8 mouse cellular contexts compared by ENCODE assay signal in genomic region chr6:90809077-90809840, GRCm38 (mm10).
DNase-seq lines count a peak whose midpoint lies in the region; TF ChIP-seq lines count a peak whose summit lies in the region.

No protein-coding gene starts in this region.

- peak overlapping the region; percentile 56 for H3K4me3 ChIP-seq in E14TG2a.4 (replicated peaks; ENCODE audit: low read length)

- H3K9me3 ChIP-seq in E14TG2a.4 (ENCODE audit: low read length), result no peaks in the 10 kb centered on the region

- TF ChIP-seq CTCF in E14TG2a.4 (conservative IDR thresholded peaks at IDR 0.05; ENCODE audit: low read length), result no peak

- H3K27me3 ChIP-seq in E14TG2a.4 (ENCODE audit: insufficient read depth, low read length), result peaks cover 16% of the 10 kb centered on the region
- no peaks in the 10 kb centered on the region for H3K27me3 ChIP-seq in splenic B cell, adult 2 months (ENCODE audit: control insufficient read depth, insufficient read depth, low read length, poor library complexity, severe bottlenecking)

- H3K4me1 ChIP-seq in E14TG2a.4 (replicated peaks; ENCODE audit: low read depth, low read length), result peaks cover 23% of the 10 kb centered on the region

- DNase-seq in cerebellum, adult 9-11 months, result peak; percentile 87
- DNase-seq in heart, adult 18-20 months, result peak; percentile 47 to 53
- DNase-seq in left cerebral cortex, adult 8-10 months (ENCODE audit: low spot score in 2 of 2), result peak; percentile 38 to 73
- peak; percentile 31 for DNase-seq in splenic B cell, adult 2 months (ENCODE audit: low read depth, low spot score)
- no peak for DNase-seq in adrenal gland, adult 18-20 months (ENCODE audit: low spot score in 2 of 2)
- no peak for DNase-seq in kidney, postnatal 25 days
- no peak for DNase-seq in urinary bladder, postnatal 14 days (ENCODE audit: low spot score)

- no peaks in the 10 kb centered on the region for H3K36me3 ChIP-seq in E14TG2a.4 (ENCODE audit: insufficient read depth, low read length)
- H3K36me3 ChIP-seq in splenic B cell, adult 2 months (ENCODE audit: control insufficient read depth, insufficient read depth, low read length, poor library complexity, severe bottlenecking), result no peaks in the 10 kb centered on the region

Comparison
In these comparisons a context has a peak if more than half of its experiments do, and no peak if none do; other contexts are left out.
1. DNase-seq: peak in cerebellum, adult 9-11 months (single experiment), heart, adult 18-20 months (2 of 2), left cerebral cortex, adult 8-10 months (2 of 2) and splenic B cell, adult 2 months (single experiment); none in adrenal gland, adult 18-20 months (0 of 2), kidney, postnatal 25 days (0 of 2) and urinary bladder, postnatal 14 days (single experiment).